Mouse (Mus musculus) CH12.LX (cell line): ENCODE measurements around the gene Sh2d7. TPM values are rescaled to one million over a fixed set of nuclear protein-coding genes. Genes with fewer than 3 reads are reported as not detected.
A peak's percentile ranks its signal among the peaks of the same experiment; 100 is the strongest.

Experiments
- DNase-seq: peaks from one replicate; pipeline ENCODE4 v3.0.0-alpha.2; 2013; ENCODE audit errors: extremely low read depth
- H3K27ac ChIP-seq: 2 replicates; pipeline ENCODE4 v1.5.1; 2012; ENCODE audit warnings: low read depth, mild to moderate bottlenecking, control low read depth, moderate library complexity; ENCODE audit not compliant: insufficient read depth
- H3K27me3 ChIP-seq: replicated peaks from 2 replicates; pipeline ENCODE3; 2012; ENCODE audit warnings: inconsistent platforms
- H3K36me3 ChIP-seq, 2 experiments: replicated peaks in 1 of 2; 2 replicates each; pipeline versions ENCODE3 to v1.6.1; 2012; ENCODE audit warnings: inconsistent platforms in 1 of 2, low read length in 1 of 2, mild to moderate bottlenecking in 1 of 2, mixed read lengths in 1 of 2, moderate library complexity in 1 of 2; ENCODE audit not compliant: control insufficient read depth in 1 of 2, insufficient read depth in 1 of 2
- H3K4me1 ChIP-seq, 2 experiments: 2 replicates each; pipeline ENCODE4 v1.6.1; 2012; ENCODE audit warnings: inconsistent platforms in 1 of 2, moderate library complexity in 1 of 2; ENCODE audit not compliant: insufficient read depth in 2 of 2, control insufficient read depth in 1 of 2
- H3K4me2 ChIP-seq: 2 replicates; pipeline ENCODE4 v1.6.1; 2012; ENCODE audit warnings: low read depth, mild to moderate bottlenecking, control low read depth; ENCODE audit not compliant: poor library complexity, insufficient read depth, severe bottlenecking
- H3K4me3 ChIP-seq, 3 experiments: fragments of 150-350 bp in 1 of 3; sonication (generic) in 1 of 3; replicated peaks in 1 of 3; 2 replicates each; pipeline versions ENCODE3 to v1.5.1; 2011 to 2012; ENCODE audit warnings: low read depth in 2 of 3, low read length in 2 of 3, mild to moderate bottlenecking in 2 of 3, moderate library complexity in 2 of 3, control low read depth in 1 of 3, improper control_type of control experiment in 1 of 3, inconsistent platforms in 1 of 3, mixed read lengths in 1 of 3; ENCODE audit not compliant: poor library complexity in 1 of 3
- H3K79me2 ChIP-seq: replicated peaks from 2 replicates; pipeline ENCODE4 v1.6.1; 2012; ENCODE audit warnings: mild to moderate bottlenecking, moderate library complexity; ENCODE audit not compliant: control insufficient read depth, poor library complexity, insufficient read depth, severe bottlenecking; ENCODE audit errors: extremely low read depth
- H3K9ac ChIP-seq: 2 replicates; pipeline ENCODE4 v1.6.1; 2012; ENCODE audit warnings: low read depth, mild to moderate bottlenecking, control low read depth, moderate library complexity; ENCODE audit not compliant: insufficient read depth
- H3K9me3 ChIP-seq: replicated peaks from 2 replicates; pipeline ENCODE3; 2012; ENCODE audit warnings: low read length, inconsistent platforms, mixed read lengths
- BHLHE40 ChIP-seq: IDR thresholded peaks from 2 replicates; pipeline ENCODE4 v1.6.1; 2011; ENCODE audit warnings: mild to moderate bottlenecking, low read depth, low read length, improper control_type of control experiment
- CHD2 ChIP-seq: IDR thresholded peaks from 2 replicates; pipeline ENCODE4 v1.6.1; 2011; ENCODE audit warnings: low read length, improper control_type of control experiment
- CTCF ChIP-seq, 2 experiments: IDR thresholded peaks in 1 of 2; conservative IDR thresholded peaks in 1 of 2; 2 replicates each; pipeline ENCODE4 v1.5.1; 2011 to 2012; ENCODE audit warnings: low read depth in 2 of 2, low read length in 2 of 2, improper control_type of control experiment in 1 of 2, inconsistent platforms in 1 of 2, mild to moderate bottlenecking in 1 of 2, moderate library complexity in 1 of 2
- E2F4 ChIP-seq: IDR thresholded peaks from 2 replicates; pipeline ENCODE4 v1.6.1; 2011; ENCODE audit warnings: low read depth, low read length, improper control_type of control experiment; ENCODE audit not compliant: insufficient replicate concordance
- ETS1 ChIP-seq: conservative IDR thresholded peaks from 2 replicates; pipeline ENCODE4 v1.6.1; 2012; ENCODE audit warnings: low read depth, mild to moderate bottlenecking, inconsistent platforms, low read length, improper control_type of control experiment, moderate library complexity
- GABPA ChIP-seq: IDR thresholded peaks from 2 replicates; pipeline ENCODE4 v1.6.1; 2012; ENCODE audit warnings: low read depth, low read length, improper control_type of control experiment, inconsistent platforms; ENCODE audit not compliant: insufficient replicate concordance
- HCFC1 ChIP-seq: IDR thresholded peaks from 2 replicates; pipeline ENCODE4 v1.6.1; 2012; ENCODE audit warnings: low read depth, mild to moderate bottlenecking, inconsistent platforms, low read length, improper control_type of control experiment
- IRF4 ChIP-seq: IDR thresholded peaks from 2 replicates; pipeline ENCODE4 v1.6.1; 2014; ENCODE audit warnings: low read depth, mild to moderate bottlenecking, inconsistent platforms, low read length, improper control_type of control experiment
- JUND ChIP-seq: conservative IDR thresholded peaks from 2 replicates; pipeline ENCODE4 v1.6.1; 2011; ENCODE audit warnings: low read depth, low read length, improper control_type of control experiment
- MAFK ChIP-seq: IDR thresholded peaks from 2 replicates; pipeline ENCODE4 v1.6.1; 2011; ENCODE audit warnings: low read length, improper control_type of control experiment; ENCODE audit not compliant: insufficient replicate concordance
- MAX ChIP-seq: IDR thresholded peaks from 2 replicates; pipeline ENCODE4 v1.6.1; 2011; ENCODE audit warnings: low read length, improper control_type of control experiment
- MAZ ChIP-seq: IDR thresholded peaks from 2 replicates; pipeline ENCODE4 v1.6.1; 2012; ENCODE audit warnings: low read depth, mild to moderate bottlenecking, inconsistent platforms, low read length, improper control_type of control experiment, moderate library complexity
- MEF2A ChIP-seq: IDR thresholded peaks from 2 replicates; pipeline ENCODE4 v1.6.1; 2014; ENCODE audit warnings: low read depth, mild to moderate bottlenecking, inconsistent platforms, low read length, improper control_type of control experiment, borderline replicate concordance
- MXI1 ChIP-seq: IDR thresholded peaks from 2 replicates; pipeline ENCODE4 v1.6.1; 2011; ENCODE audit warnings: mild to moderate bottlenecking, low read depth, low read length, improper control_type of control experiment
- MYC ChIP-seq: IDR thresholded peaks from 2 replicates; pipeline ENCODE4 v1.6.1; 2011; ENCODE audit warnings: low read depth, mild to moderate bottlenecking, improper control_type of control experiment, low read length
- NELFE ChIP-seq: IDR thresholded peaks from 2 replicates; pipeline ENCODE4 v1.6.1; 2011; ENCODE audit warnings: low read depth, low read length, improper control_type of control experiment
- PAX5 ChIP-seq: IDR thresholded peaks from 2 replicates; pipeline ENCODE4 v1.6.1; 2012; ENCODE audit warnings: low read length, inconsistent platforms, mixed read lengths
- POLR2A ChIP-seq: IDR thresholded peaks from 2 replicates; pipeline ENCODE4 v1.6.1; 2011; ENCODE audit warnings: low read depth, mild to moderate bottlenecking, improper control_type of control experiment, low read length
- POLR2AphosphoS2 ChIP-seq: IDR thresholded peaks from 2 replicates; pipeline ENCODE4 v1.6.1; 2011; ENCODE audit warnings: low read depth, low read length, improper control_type of control experiment
- RCOR1 ChIP-seq: conservative IDR thresholded peaks from 2 replicates; pipeline ENCODE4 v1.6.1; 2012; ENCODE audit warnings: low read depth, mild to moderate bottlenecking, inconsistent platforms, low read length, improper control_type of control experiment
- SMC3 ChIP-seq: IDR thresholded peaks from 2 replicates; pipeline ENCODE4 v1.6.1; 2011; ENCODE audit warnings: low read depth, low read length, improper control_type of control experiment
- TCF12 ChIP-seq: IDR thresholded peaks from 2 replicates; pipeline ENCODE4 v1.6.1; 2014; ENCODE audit warnings: low read depth, mild to moderate bottlenecking, inconsistent platforms, low read length, improper control_type of control experiment
- USF1 ChIP-seq: IDR thresholded peaks from 2 replicates; pipeline ENCODE4 v1.6.1; 2014; ENCODE audit warnings: low read depth, mild to moderate bottlenecking, inconsistent platforms, low read length, improper control_type of control experiment
- USF2 ChIP-seq: conservative IDR thresholded peaks from 2 replicates; pipeline ENCODE4 v1.6.1; 2011; ENCODE audit warnings: low read depth, low read length, improper control_type of control experiment
- ZC3H11A ChIP-seq: IDR thresholded peaks from 2 replicates; pipeline ENCODE4 v1.6.1; 2012; ENCODE audit warnings: low read depth, mild to moderate bottlenecking, inconsistent platforms, low read length, improper control_type of control experiment
- ZKSCAN1 ChIP-seq: IDR thresholded peaks from 2 replicates; pipeline ENCODE4 v1.6.1; 2012; ENCODE audit warnings: low read depth, inconsistent platforms, low read length, improper control_type of control experiment, borderline replicate concordance
- ZNF384 ChIP-seq: IDR thresholded peaks from 2 replicates; pipeline ENCODE4 v1.6.1; 2012; ENCODE audit warnings: low read depth, low read length, improper control_type of control experiment, inconsistent platforms
- dilution Hi-C: fragments of 300-500 bp; cut with MboI; formaldehyde crosslinking; loops from 2 replicates; pipeline ENCODE4 v1.14.3; 2020; ENCODE audit warnings: low sequenced_read_pairs; ENCODE audit not compliant: extremely low pct_unique_long_range_greater_than_20kb, extremely low pct_ligation_motif_present
- in situ Hi-C: fragments of 300-500 bp; cut with MboI; formaldehyde crosslinking; loops from 3 replicates; pipeline ENCODE4 v1.14.3; 2019; ENCODE audit warnings: low sequenced_read_pairs, low pct_ligation_motif_present, low pct_unique_long_range_greater_than_20kb, mixed read lengths
- polyA plus RNA-seq: library from polyadenylated mRNA; unstranded; fragments of >175 nt; gene quantifications from 2 replicates; pipeline ENCODE4 v1.2.1, GENCODE M21; 2012; ENCODE audit warnings: low read depth; ENCODE audit not compliant: insufficient read length
- total RNA-seq, 2 experiments: library from RNA; depleted of rRNA; stranded (reverse); fragments of 300-350 nt in 1 of 2; fragments of >200 nt in 1 of 2; gene quantifications; 2 replicates each; pipeline ENCODE4 v1.2.3; 2012 to 2014

The Sh2d7 gene
- total RNA-seq (2012; rRNA removed) (0.81 and 0.84 TPM in 2 replicates), total RNA-seq (2014; rRNA removed) (0.83 and 0.90 TPM in 2 replicates), polyA plus RNA-seq (0.52 and 0.56 TPM in 2 replicates)

DNA sequence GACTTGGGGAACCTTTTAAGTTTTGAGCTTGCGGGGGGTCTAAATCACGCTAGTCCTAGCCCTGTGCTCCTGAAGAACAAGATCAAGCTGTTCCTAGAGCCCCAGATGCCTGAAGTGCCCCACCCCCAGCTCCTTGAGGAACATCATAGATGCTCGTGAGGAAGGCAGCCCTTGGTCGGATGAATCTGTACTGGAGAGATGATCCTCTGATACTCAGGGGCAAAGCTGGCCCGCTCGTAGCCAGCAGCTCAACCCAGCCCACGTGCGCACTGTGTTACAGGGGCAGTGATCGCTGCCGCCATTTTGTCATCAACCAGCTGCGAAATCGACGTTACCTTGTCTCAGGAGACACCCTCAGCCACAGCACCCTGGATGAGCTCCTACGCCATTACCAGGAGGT is at the start of gene Sh2d7:
TSS of gene Sh2d7 (plus strand) at position 301 of the 400 bp plus-strand sequence.
- no peak within 1 kb of the TSS for H3K4me3 ChIP-seq
- no peak for TF ChIP-seq CHD2
- no peak for TF ChIP-seq USF2
- TF ChIP-seq MAZ: no peak
- no peak for TF ChIP-seq POLR2A
- TF ChIP-seq MEF2A: no peak
- no peak for TF ChIP-seq NELFE
- no peak for TF ChIP-seq ETS1
- TF ChIP-seq TCF12: no peak
- TF ChIP-seq ZKSCAN1: no peak
- no peak for TF ChIP-seq BHLHE40
- TF ChIP-seq PAX5: no peak
- no peak for TF ChIP-seq CTCF (conservative IDR thresholded peaks at IDR 0.05 in 1 of 2, IDR thresholded peaks at IDR 0.05 in 1 of 2; ENCODE audit: low read depth in 2 of 2, low read length in 2 of 2)
- no peak for TF ChIP-seq POLR2AphosphoS2
- TF ChIP-seq ZC3H11A: no peak
- TF ChIP-seq SMC3: no peak
- no peak for TF ChIP-seq MXI1
- no peak for TF ChIP-seq IRF4
- TF ChIP-seq, all 38 proteins: peak for 0
- no peaks in the 10 kb centered on the region for H3K27me3 ChIP-seq
- H3K4me1 ChIP-seq: peaks cover 29 to 97% of the 10 kb centered on the region in 2 experiments
- in situ Hi-C loops (no loop called here), dilution Hi-C loops (no loop called here)
- H3K9ac ChIP-seq: no peak within 1 kb of the TSS
- DNase-seq: no peak
- no peaks in the 10 kb centered on the region for H3K79me2 ChIP-seq
- H3K9me3 ChIP-seq: no peaks in the 10 kb centered on the region
- 0 out of 2 replicates have a peak within 1 kb of the TSS, but pooled peaks have one; percentile 21 for H3K27ac ChIP-seq
- H3K4me2 ChIP-seq: no peak within 1 kb of the TSS
- H3K36me3 ChIP-seq: no peaks in the 10 kb centered on the region

DNA sequence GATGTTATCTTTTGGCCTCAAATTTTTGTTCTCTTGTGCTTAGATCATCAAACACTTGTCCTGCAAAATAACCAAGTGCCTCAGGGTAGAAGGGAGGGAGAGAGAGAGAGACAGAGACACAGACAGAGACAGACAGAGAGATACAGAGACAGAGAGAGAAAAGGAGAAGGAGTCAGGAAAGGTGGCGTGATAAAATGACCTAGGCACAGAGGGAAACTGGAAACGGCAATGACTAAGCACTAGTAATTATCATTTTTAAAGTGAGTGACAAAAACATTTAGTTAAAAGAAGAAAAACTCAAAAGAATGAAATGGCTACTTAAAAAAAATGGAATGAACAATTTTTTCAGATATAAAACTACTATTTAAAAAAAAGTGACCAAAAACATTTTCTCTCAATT is 49.2 kb upstream of the Sh2d7 start:
- Histone ChIP-seq H3K79me2 (peaks cover 14% of the 10 kb centered on the region; the same call in 1 of the 2 replicates), H3K27ac (no peak overlapping the region), H3K9me3 (peaks cover 2% of the 10 kb centered on the region), H3K27me3 (no peaks in the 10 kb centered on the region), H3K4me2 (no peak overlapping the region), H3K4me1 (peaks cover 0 to 14% of the 10 kb centered on the region in 2 experiments; a peak in 2 of 4 replicates), H3K4me3 (no peak overlapping the region), H3K9ac (no peak overlapping the region), H3K36me3 (peaks cover 4 to 15% of the 10 kb centered on the region in 2 experiments)
- no peak for DNase-seq
- dilution Hi-C loops: no loop called here
- TF ChIP-seq HCFC1 (no peak), JUND (no peak), ZC3H11A (no peak), RCOR1 (no peak), GABPA (no peak), MYC (no peak), USF1 (no peak), BHLHE40 (no peak), ZNF384 (no peak), CTCF (conservative IDR thresholded peaks at IDR 0.05 in 1 of 2, IDR thresholded peaks at IDR 0.05 in 1 of 2; ENCODE audit: low read depth in 2 of 2, low read length in 2 of 2) (no peak), MAFK (no peak), MAZ (no peak), MXI1 (no peak), USF2 (no peak), CHD2 (no peak), MAX (no peak), E2F4 (no peak), PAX5 (no peak), IRF4 (no peak), SMC3 (no peak)
- in situ Hi-C loops: no loop called here
